Mouse (Mus musculus): ENCODE data around the gene Kap.

The Kap gene

DNA sequence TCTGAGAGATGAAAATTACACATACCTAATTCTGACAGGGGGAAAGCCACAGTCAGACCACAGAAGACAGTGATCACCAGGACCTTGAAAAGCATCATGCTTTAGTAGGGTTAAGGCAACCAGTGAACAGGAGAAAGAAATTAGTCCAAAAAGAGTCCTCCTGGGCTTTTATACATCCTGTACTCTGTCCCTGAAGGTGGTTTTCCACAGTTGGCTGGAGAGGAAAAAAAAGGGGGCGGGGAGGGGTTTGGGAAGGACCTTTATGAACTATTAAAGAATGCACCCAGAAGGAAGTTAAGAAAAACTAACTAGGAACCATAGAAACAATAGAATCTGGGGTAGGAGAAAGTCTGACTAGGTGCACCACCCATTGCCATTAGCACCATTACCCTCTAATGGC, at the start of gene Kap:
TSS of gene Kap (minus strand) at position 237 of the 400 bp plus-strand sequence.
- H3K27me3 ChIP-seq (ENCODE audit: insufficient read depth, low read length): no peaks in the 10 kb centered on the region
- H3K4me3 ChIP-seq (replicated peaks; ENCODE audit: low read length): no peak within 1 kb of the TSS
- no peaks in the 10 kb centered on the region for H3K9me3 ChIP-seq (ENCODE audit: low read length)
- H3K36me3 ChIP-seq (ENCODE audit: insufficient read depth, low read length): no peaks in the 10 kb centered on the region
- H3K4me1 ChIP-seq (replicated peaks; ENCODE audit: low read depth, low read length): no peaks in the 10 kb centered on the region
- TF ChIP-seq CTCF (conservative IDR thresholded peaks at IDR 0.05; ENCODE audit: low read length) (no peak), POU5F1 (IDR thresholded peaks at IDR 0.05; ENCODE audit: borderline replicate concordance, low read length) (no peak), NANOG (IDR thresholded peaks at IDR 0.05; ENCODE audit: borderline replicate concordance, low read length) (no peak)

DNA sequence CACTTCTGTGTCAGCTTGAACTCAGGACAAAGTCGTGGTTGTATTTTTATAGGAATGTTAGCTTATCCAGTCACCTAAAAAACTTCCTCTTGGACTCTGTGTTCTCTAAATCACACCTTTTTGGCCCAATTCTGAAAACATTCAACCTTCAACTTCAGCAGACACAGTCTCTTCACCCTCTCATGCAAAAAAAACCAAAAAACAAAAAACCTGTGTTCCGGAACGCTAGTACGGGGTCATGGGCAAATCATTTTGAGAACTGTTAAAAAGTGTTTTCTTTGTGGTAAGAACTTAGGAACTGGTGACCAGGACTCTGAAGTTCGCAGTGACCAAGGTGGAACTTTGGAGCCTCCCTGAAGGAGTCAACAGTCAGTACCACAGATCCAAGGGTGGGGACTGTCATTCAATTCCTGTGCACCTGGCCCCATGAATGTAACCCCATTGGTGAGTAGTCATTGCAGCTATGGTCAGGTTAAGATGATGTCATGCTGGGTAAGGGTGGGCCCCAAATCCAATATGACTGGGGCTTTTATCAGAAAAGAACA, 32.4 kb upstream of the Kap start:
- no peak overlapping the region for H3K4me3 ChIP-seq (replicated peaks; ENCODE audit: low read length)
- no peaks in the 10 kb centered on the region for H3K4me1 ChIP-seq (replicated peaks; ENCODE audit: low read depth, low read length)
- H3K9me3 ChIP-seq (ENCODE audit: low read length): no peaks in the 10 kb centered on the region
- no peaks in the 10 kb centered on the region for H3K36me3 ChIP-seq (ENCODE audit: insufficient read depth, low read length)
- TF ChIP-seq POU5F1 (IDR thresholded peaks at IDR 0.05; ENCODE audit: borderline replicate concordance, low read length): no peak
- TF ChIP-seq CTCF (conservative IDR thresholded peaks at IDR 0.05; ENCODE audit: low read length): no peak
- TF ChIP-seq NANOG (IDR thresholded peaks at IDR 0.05; ENCODE audit: borderline replicate concordance, low read length): no peak
- no peaks in the 10 kb centered on the region for H3K27me3 ChIP-seq (ENCODE audit: insufficient read depth, low read length)

GRCm38 (mm10) chr6:133883446-133883985, 30.0 kb upstream of the Kap start:
- H3K4me1 ChIP-seq (replicated peaks; ENCODE audit: low read depth, low read length): no peaks in the 10 kb centered on the region
- TF ChIP-seq CTCF (conservative IDR thresholded peaks at IDR 0.05; ENCODE audit: low read length) (no peak), NANOG (IDR thresholded peaks at IDR 0.05; ENCODE audit: borderline replicate concordance, low read length) (no peak), POU5F1 (IDR thresholded peaks at IDR 0.05; ENCODE audit: borderline replicate concordance, low read length) (no peak)
- H3K9me3 ChIP-seq (ENCODE audit: low read length): no peaks in the 10 kb centered on the region
- H3K27me3 ChIP-seq (ENCODE audit: insufficient read depth, low read length): no peaks in the 10 kb centered on the region
- H3K4me3 ChIP-seq (replicated peaks; ENCODE audit: low read length): no peak overlapping the region
- H3K36me3 ChIP-seq (ENCODE audit: insufficient read depth, low read length): no peaks in the 10 kb centered on the region

GRCm38 (mm10) chr6:133875906-133876462, 22.4 kb upstream of the Kap start:
- H3K4me1 ChIP-seq (replicated peaks; ENCODE audit: low read depth, low read length): peaks cover 3% of the 10 kb centered on the region; the same call in 1 of the 2 replicates
- no peaks in the 10 kb centered on the region for H3K36me3 ChIP-seq (ENCODE audit: insufficient read depth, low read length)
- no peaks in the 10 kb centered on the region for H3K9me3 ChIP-seq (ENCODE audit: low read length)

DNA sequence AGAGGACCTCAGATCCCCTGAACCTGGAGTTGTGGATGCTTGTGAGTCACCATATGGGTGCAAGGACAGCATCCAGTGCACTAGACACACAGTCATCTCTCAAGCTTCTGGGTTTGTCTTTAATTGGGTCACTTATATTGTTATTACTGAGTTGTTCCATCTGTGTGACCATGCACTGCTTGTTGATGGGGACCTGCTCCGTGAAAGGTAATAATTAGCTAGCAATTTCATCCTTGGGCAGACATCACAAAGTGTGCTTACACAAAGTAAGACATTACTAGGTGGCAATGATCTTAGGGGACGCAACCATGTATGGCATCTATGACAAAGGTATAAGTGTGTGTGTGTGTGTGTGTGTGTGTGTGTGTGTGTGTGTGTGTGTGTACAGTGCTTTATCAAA, 19.1 kb upstream of the Kap start:
- Histone ChIP-seq H3K4me1 (replicated peaks; ENCODE audit: low read depth, low read length) (peaks cover 3% of the 10 kb centered on the region; the same call in 1 of the 2 replicates), H3K27me3 (ENCODE audit: insufficient read depth, low read length) (no peaks in the 10 kb centered on the region), H3K36me3 (ENCODE audit: insufficient read depth, low read length) (no peaks in the 10 kb centered on the region), H3K4me3 (replicated peaks; ENCODE audit: low read length) (no peak overlapping the region), H3K9me3 (ENCODE audit: low read length) (no peaks in the 10 kb centered on the region)
- TF ChIP-seq CTCF (conservative IDR thresholded peaks at IDR 0.05; ENCODE audit: low read length) (no peak), POU5F1 (IDR thresholded peaks at IDR 0.05; ENCODE audit: borderline replicate concordance, low read length) (no peak), NANOG (IDR thresholded peaks at IDR 0.05; ENCODE audit: borderline replicate concordance, low read length) (no peak; the same call in 1 of the 2 replicates)

More at GRCm38 (mm10) chr6:133875906-133876462, 22.4 kb upstream of the Kap start:
- no peak for TF ChIP-seq POU5F1 (IDR thresholded peaks at IDR 0.05; ENCODE audit: borderline replicate concordance, low read length)
- TF ChIP-seq NANOG (IDR thresholded peaks at IDR 0.05; ENCODE audit: borderline replicate concordance, low read length): no peak
- peak; percentile 28; the same call in 1 of the 2 replicates for TF ChIP-seq CTCF (conservative IDR thresholded peaks at IDR 0.05; ENCODE audit: low read length)
- H3K4me3 ChIP-seq (replicated peaks; ENCODE audit: low read length): no peak overlapping the region
- H3K27me3 ChIP-seq (ENCODE audit: insufficient read depth, low read length): no peaks in the 10 kb centered on the region

DNA sequence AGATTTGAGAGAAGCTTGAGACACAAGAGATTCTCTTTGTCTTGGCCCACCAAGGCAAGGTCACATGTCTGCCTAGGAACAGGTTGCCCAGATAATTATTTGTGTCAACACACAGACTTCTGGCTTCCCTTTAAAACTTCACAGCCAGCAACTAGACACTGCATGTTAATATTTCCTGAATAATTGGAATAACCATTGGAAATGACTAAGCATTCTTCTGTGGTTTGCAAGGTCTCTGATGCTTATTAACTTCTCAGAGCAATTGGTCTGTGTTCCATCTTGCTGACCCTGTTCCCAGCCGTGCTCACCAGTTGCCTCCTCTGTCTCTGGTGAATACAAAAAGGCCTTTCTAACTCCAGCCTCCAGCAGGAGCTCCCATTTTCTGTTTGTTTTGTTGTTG, 17.6 kb upstream of the Kap start:
- Histone ChIP-seq H3K4me3 (replicated peaks; ENCODE audit: low read length) (no peak overlapping the region), H3K9me3 (ENCODE audit: low read length) (no peaks in the 10 kb centered on the region), H3K27me3 (ENCODE audit: insufficient read depth, low read length) (no peaks in the 10 kb centered on the region), H3K4me1 (replicated peaks; ENCODE audit: low read depth, low read length) (0 out of 2 replicates have a peak, but pooled peaks cover under 1% of the 10 kb centered on the region), H3K36me3 (ENCODE audit: insufficient read depth, low read length) (no peaks in the 10 kb centered on the region)
- TF ChIP-seq NANOG (IDR thresholded peaks at IDR 0.05; ENCODE audit: borderline replicate concordance, low read length) (no peak), POU5F1 (IDR thresholded peaks at IDR 0.05; ENCODE audit: borderline replicate concordance, low read length) (no peak), CTCF (conservative IDR thresholded peaks at IDR 0.05; ENCODE audit: low read length) (no peak)

- no peak overlapping the region for H3K4me3 ChIP-seq (replicated peaks; ENCODE audit: low read length)
- H3K27me3 ChIP-seq (ENCODE audit: insufficient read depth, low read length): no peaks in the 10 kb centered on the region
- no peaks in the 10 kb centered on the region for H3K4me1 ChIP-seq (replicated peaks; ENCODE audit: low read depth, low read length)
- H3K36me3 ChIP-seq (ENCODE audit: insufficient read depth, low read length): no peaks in the 10 kb centered on the region
- TF ChIP-seq CTCF (conservative IDR thresholded peaks at IDR 0.05; ENCODE audit: low read length) (no peak), NANOG (IDR thresholded peaks at IDR 0.05; ENCODE audit: borderline replicate concordance, low read length) (no peak), POU5F1 (IDR thresholded peaks at IDR 0.05; ENCODE audit: borderline replicate concordance, low read length) (no peak)
- no peaks in the 10 kb centered on the region for H3K9me3 ChIP-seq (ENCODE audit: low read length)
Observed at GRCm38 (mm10) chr6:133868381-133868780, 14.8 kb upstream of the Kap start.

- H3K4me1 ChIP-seq (replicated peaks; ENCODE audit: low read depth, low read length): no peaks in the 10 kb centered on the region
- H3K36me3 ChIP-seq (ENCODE audit: insufficient read depth, low read length): no peaks in the 10 kb centered on the region
- H3K9me3 ChIP-seq (ENCODE audit: low read length): no peaks in the 10 kb centered on the region
- no peak overlapping the region for H3K4me3 ChIP-seq (replicated peaks; ENCODE audit: low read length)
- no peak for TF ChIP-seq CTCF (conservative IDR thresholded peaks at IDR 0.05; ENCODE audit: low read length)
- TF ChIP-seq POU5F1 (IDR thresholded peaks at IDR 0.05; ENCODE audit: borderline replicate concordance, low read length): no peak
- TF ChIP-seq NANOG (IDR thresholded peaks at IDR 0.05; ENCODE audit: borderline replicate concordance, low read length): no peak
- H3K27me3 ChIP-seq (ENCODE audit: insufficient read depth, low read length): no peaks in the 10 kb centered on the region
Observed at GRCm38 (mm10) chr6:133855871-133856270, 2.3 kb upstream of the Kap start.
